Mouse (Mus musculus) right cerebral cortex, postnatal 14 days (tissue): ENCODE measurements at regions not wholly inside any gene's neighbourhood (a gene's known extent, or its start where the extent isn't known, plus 50 kb on each side); places are given as distances from the start of the nearest gene placed in this dataset.

Experiments used
- DNase-seq: peaks from one replicate; pipeline ENCODE4 v3.0.0; 2022

GRCm38 (mm10) chr14:107727234-107727633 lies 1186.7 kb downstream of the Slitrk1 start:
- no peak for DNase-seq

- DNase-seq = no peak
Measured at GRCm38 (mm10) chr14:107688349-107688748, 1225.6 kb downstream of the Slitrk1 start.

- DNase-seq = peak; percentile 10
Measured at GRCm38 (mm10) chr14:107687261-107688019, 1226.5 kb downstream of the Slitrk1 start.

- DNase-seq = no peak
Measured at GRCm38 (mm10) chr14:107656595-107656994, 1257.4 kb downstream of the Slitrk1 start.

- DNase-seq = no peak
Measured at GRCm38 (mm10) chr14:107615466-107615865, 1298.5 kb downstream of the Slitrk1 start.

- DNase-seq = no peak
Measured at GRCm38 (mm10) chr14:107614348-107614747, 1299.6 kb downstream of the Slitrk1 start.

GRCm38 (mm10) chr14:107603198-107603597 lies 1310.8 kb downstream of the Slitrk1 start:
- no peak for DNase-seq

- DNase-seq = no peak
Measured at GRCm38 (mm10) chr14:107586715-107587114, 1327.2 kb downstream of the Slitrk1 start.

- no peak for DNase-seq
Measured at GRCm38 (mm10) chr14:107584252-107584651, 1329.7 kb downstream of the Slitrk1 start.

GRCm38 (mm10) chr14:107570676-107571075 lies 1343.3 kb downstream of the Slitrk1 start:
- DNase-seq = no peak

GRCm38 (mm10) chr14:107568496-107568895 lies 1345.5 kb downstream of the Slitrk1 start:
- DNase-seq = no peak
